Mouse (Mus musculus) naive thymus-derived CD4-positive, alpha-beta T cell, adult 2 months (primary cell): ENCODE measurements around the gene Btbd16.

Source experiments
- DNase-seq: peaks from one replicate; pipeline ENCODE4 v3.0.0-alpha.2; 2011; ENCODE audit warnings: low read depth

Btbd16 gene

GRCm38 (mm10) chr7:130864711-130865110 lies 90.8 kb downstream of the Btbd16 start:
- DNase-seq = no peak

GRCm38 (mm10) chr7:130865613-130866591 lies 92.0 kb downstream of the Btbd16 start, which contains the start of gene Plekha1:
TSS of gene Plekha1 (plus strand) at chr7:130865756.
- peak; percentile 98 for DNase-seq

- DNase-seq = no peak
Observed at GRCm38 (mm10) chr7:130866640-130867039, 92.8 kb downstream of the Btbd16 start.

- peak; percentile 30 for DNase-seq
Observed at GRCm38 (mm10) chr7:130867256-130867655, 93.4 kb downstream of the Btbd16 start.
